Mouse (Mus musculus) heart, postnatal 0 days (tissue): ENCODE results near the gene Gtf2i.

Source experiments
- CTCF ChIP-seq: IDR thresholded peaks from 2 replicates; pipeline ENCODE4 v1.5.1; 2016; ENCODE audit warnings: antibody characterized with exemption, control low read depth, low read depth
- EP300 ChIP-seq: IDR thresholded peaks from 2 replicates; pipeline ENCODE4 v1.6.1; 2016; ENCODE audit warnings: antibody characterized with exemption, low read depth

DNA sequence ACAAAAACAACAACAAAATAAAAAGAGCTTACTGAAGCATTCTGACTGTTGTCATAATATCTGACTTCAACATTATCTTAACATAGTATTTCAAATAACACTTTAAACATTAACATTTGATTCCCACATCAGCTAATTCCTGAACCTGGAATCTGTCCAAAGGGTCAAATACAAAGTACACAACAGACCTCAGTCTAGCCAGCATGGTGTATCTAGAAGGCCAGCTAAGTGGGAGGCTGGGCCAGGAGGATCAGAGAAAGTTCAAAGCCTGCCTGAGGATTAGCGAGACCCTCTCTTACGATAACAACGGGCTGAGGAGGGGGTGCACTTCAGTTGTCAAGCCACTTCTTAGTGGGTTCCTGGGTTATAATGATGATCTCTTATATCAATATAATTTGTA lies 26.5 kb downstream of the Gtf2i start:
- TF ChIP-seq EP300 (no peak), CTCF (no peak)
